Mouse (Mus musculus) myocyte (in vitro differentiated cells): ENCODE measurements at regions not wholly inside any gene's neighbourhood (a gene's known extent, or its start where the extent isn't known, plus 50 kb on each side); places are given as distances from the start of the nearest gene placed in this dataset.

Experiments used
- H3K27me3 ChIP-seq: one replicate; pipeline ENCODE4 v1.6.1; 2011; ENCODE audit not compliant: control insufficient read depth, insufficient read depth, insufficient read length
- H3K36me3 ChIP-seq: one replicate; pipeline ENCODE4 v1.6.1; 2011; ENCODE audit not compliant: control insufficient read depth, insufficient read depth
- H3K4me2 ChIP-seq: one replicate; pipeline ENCODE4 v1.6.1; 2011; ENCODE audit warnings: low read depth, control low read depth
- H3K4me3 ChIP-seq: one replicate; pipeline ENCODE4 v1.5.1; 2011; ENCODE audit warnings: mild to moderate bottlenecking, control low read depth, moderate library complexity
- H3K79me2 ChIP-seq: one replicate; pipeline ENCODE4 v1.6.1; 2011; ENCODE audit not compliant: control insufficient read depth, insufficient read depth
- H3ac ChIP-seq: one replicate; pipeline ENCODE4 v1.6.1; 2011; ENCODE audit not compliant: control insufficient read depth, insufficient read length
- CEBPB ChIP-seq: IDR thresholded peaks from 2 replicates; pipeline ENCODE4 v1.6.1; 2011; ENCODE audit warnings: mild to moderate bottlenecking, moderate library complexity; ENCODE audit not compliant: poor library complexity, insufficient read depth, severe bottlenecking
- E2F4 ChIP-seq: IDR thresholded peaks from one replicate; pipeline ENCODE4 v1.6.1; 2011; ENCODE audit warnings: mild to moderate bottlenecking, control low read depth, moderate library complexity; ENCODE audit not compliant: insufficient read depth
- MAX ChIP-seq: IDR thresholded peaks from one replicate; pipeline ENCODE4 v1.6.1; 2011; ENCODE audit warnings: low read depth, mild to moderate bottlenecking, control low read depth
- MYOD1 ChIP-seq, 3 experiments: IDR thresholded peaks; one replicate each; pipeline ENCODE4 v1.6.1; 2011; ENCODE audit warnings: control low read depth in 2 of 3, low read depth in 2 of 3, mild to moderate bottlenecking in 2 of 3, moderate library complexity in 1 of 3; ENCODE audit not compliant: insufficient read length in 2 of 3, control insufficient read depth in 1 of 3
- MYOG ChIP-seq, 3 experiments: IDR thresholded peaks; one replicate each; pipeline ENCODE4 v1.6.1; 2011; ENCODE audit warnings: control low read depth in 2 of 3, low read depth in 2 of 3, mild to moderate bottlenecking in 2 of 3; ENCODE audit not compliant: insufficient read length in 2 of 3, control insufficient read depth in 1 of 3, insufficient read depth in 1 of 3
- POLR2A ChIP-seq: IDR thresholded peaks from one replicate; pipeline ENCODE4 v1.6.1; 2011; ENCODE audit warnings: low read depth, mild to moderate bottlenecking, control low read depth, moderate library complexity; ENCODE audit not compliant: insufficient read length
- POLR2AphosphoS2 ChIP-seq: IDR thresholded peaks from one replicate; pipeline ENCODE4 v1.6.1; 2011; ENCODE audit warnings: low read depth, control low read depth; ENCODE audit not compliant: insufficient read length
- REST ChIP-seq: IDR thresholded peaks from one replicate; pipeline ENCODE4 v1.6.1; 2011; ENCODE audit warnings: mild to moderate bottlenecking, control low read depth, moderate library complexity; ENCODE audit not compliant: insufficient read depth, insufficient read length
- SRF ChIP-seq: IDR thresholded peaks from one replicate; pipeline ENCODE4 v1.6.1; 2011; ENCODE audit warnings: low read depth; ENCODE audit not compliant: control insufficient read depth, insufficient read length
- TCF12 ChIP-seq: IDR thresholded peaks from one replicate; pipeline ENCODE4 v1.6.1; 2011; ENCODE audit warnings: mild to moderate bottlenecking, control low read depth; ENCODE audit not compliant: poor library complexity, insufficient read depth, severe bottlenecking
- TCF3 ChIP-seq: IDR thresholded peaks from one replicate; pipeline ENCODE4 v1.6.1; 2011; ENCODE audit warnings: low read depth, control low read depth; ENCODE audit not compliant: insufficient read length
- USF1 ChIP-seq: IDR thresholded peaks from one replicate; pipeline ENCODE4 v1.6.1; 2011; ENCODE audit warnings: low read depth, mild to moderate bottlenecking, control low read depth, moderate library complexity

GRCm38 (mm10) chr15:87173096-87173495, 371.0 kb upstream of the Fam19a5 start:
- Histone ChIP-seq H3ac (no peak overlapping the region), H3K36me3 (no peaks in the 10 kb centered on the region), H3K27me3 (no peaks in the 10 kb centered on the region), H3K79me2 (no peaks in the 10 kb centered on the region), H3K4me2 (no peak overlapping the region), H3K4me3 (no peak overlapping the region)
- no peak for TF ChIP-seq USF1
- no peak for TF ChIP-seq MYOD1 (IDR thresholded peaks at IDR 0.05; ENCODE audit: control insufficient read depth in 1 of 3, insufficient read length in 2 of 3, low read depth in 2 of 3)
- no peak for TF ChIP-seq POLR2AphosphoS2
- no peak for TF ChIP-seq TCF12
- TF ChIP-seq POLR2A: no peak
- TF ChIP-seq TCF3: no peak
- no peak for TF ChIP-seq REST
- TF ChIP-seq CEBPB: no peak
- no peak for TF ChIP-seq MAX
- no peak for TF ChIP-seq E2F4
- TF ChIP-seq SRF: no peak
- no peak for TF ChIP-seq MYOG (IDR thresholded peaks at IDR 0.05; ENCODE audit: control insufficient read depth in 1 of 3, insufficient read depth in 1 of 3, insufficient read length in 2 of 3, low read depth in 2 of 3)

GRCm38 (mm10) chr15:87178646-87179045, 365.5 kb upstream of the Fam19a5 start:
- TF ChIP-seq REST: no peak
- TF ChIP-seq POLR2A: no peak
- no peak for TF ChIP-seq SRF
- TF ChIP-seq MYOG (IDR thresholded peaks at IDR 0.05; ENCODE audit: control insufficient read depth in 1 of 3, insufficient read depth in 1 of 3, insufficient read length in 2 of 3, low read depth in 2 of 3): no peak
- TF ChIP-seq MAX: no peak
- no peak for TF ChIP-seq TCF12
- no peak for TF ChIP-seq USF1
- TF ChIP-seq MYOD1 (IDR thresholded peaks at IDR 0.05; ENCODE audit: control insufficient read depth in 1 of 3, insufficient read length in 2 of 3, low read depth in 2 of 3): no peak
- no peak for TF ChIP-seq TCF3
- TF ChIP-seq E2F4: no peak
- no peak for TF ChIP-seq POLR2AphosphoS2
- no peak for TF ChIP-seq CEBPB
- H3K4me3 ChIP-seq: no peak overlapping the region
- H3K4me2 ChIP-seq: no peak overlapping the region
- H3K79me2 ChIP-seq: no peaks in the 10 kb centered on the region
- no peak overlapping the region for H3ac ChIP-seq
- no peaks in the 10 kb centered on the region for H3K27me3 ChIP-seq
- no peaks in the 10 kb centered on the region for H3K36me3 ChIP-seq

- Histone ChIP-seq H3K36me3 (no peaks in the 10 kb centered on the region), H3K4me3 (no peak overlapping the region), H3K79me2 (no peaks in the 10 kb centered on the region), H3K27me3 (no peaks in the 10 kb centered on the region), H3ac (no peak overlapping the region), H3K4me2 (no peak overlapping the region)
- TF ChIP-seq E2F4 (no peak), TCF12 (no peak), MYOG (IDR thresholded peaks at IDR 0.05; ENCODE audit: control insufficient read depth in 1 of 3, insufficient read depth in 1 of 3, insufficient read length in 2 of 3, low read depth in 2 of 3) (no peak), TCF3 (no peak), MAX (no peak), POLR2A (no peak), SRF (no peak), USF1 (no peak), REST (no peak), MYOD1 (IDR thresholded peaks at IDR 0.05; ENCODE audit: control insufficient read depth in 1 of 3, insufficient read length in 2 of 3, low read depth in 2 of 3) (no peak), CEBPB (no peak), POLR2AphosphoS2 (no peak)
Observed at GRCm38 (mm10) chr15:87180836-87181235, 363.3 kb upstream of the Fam19a5 start.

- H3K4me2 ChIP-seq: no peak overlapping the region
- no peaks in the 10 kb centered on the region for H3K27me3 ChIP-seq
- no peaks in the 10 kb centered on the region for H3K36me3 ChIP-seq
- H3K4me3 ChIP-seq: no peak overlapping the region
- no peaks in the 10 kb centered on the region for H3K79me2 ChIP-seq
- no peak overlapping the region for H3ac ChIP-seq
- TF ChIP-seq USF1: no peak
- TF ChIP-seq CEBPB: no peak
- no peak for TF ChIP-seq MAX
- TF ChIP-seq MYOG (IDR thresholded peaks at IDR 0.05; ENCODE audit: control insufficient read depth in 1 of 3, insufficient read depth in 1 of 3, insufficient read length in 2 of 3, low read depth in 2 of 3): no peak
Observed at GRCm38 (mm10) chr15:87184248-87184647, 359.9 kb upstream of the Fam19a5 start.

- H3K4me3 ChIP-seq: no peak overlapping the region
- no peaks in the 10 kb centered on the region for H3K27me3 ChIP-seq
- H3K4me2 ChIP-seq: no peak overlapping the region
- TF ChIP-seq REST (no peak), MAX (no peak), E2F4 (no peak), SRF (no peak), MYOG (IDR thresholded peaks at IDR 0.05; ENCODE audit: control insufficient read depth in 1 of 3, insufficient read depth in 1 of 3, insufficient read length in 2 of 3, low read depth in 2 of 3) (no peak), POLR2AphosphoS2 (no peak), TCF12 (no peak), USF1 (no peak), TCF3 (no peak), MYOD1 (IDR thresholded peaks at IDR 0.05; ENCODE audit: control insufficient read depth in 1 of 3, insufficient read length in 2 of 3, low read depth in 2 of 3) (no peak)
- H3K79me2 ChIP-seq: no peaks in the 10 kb centered on the region
- H3ac ChIP-seq: no peak overlapping the region
- H3K36me3 ChIP-seq: no peaks in the 10 kb centered on the region
Observed at GRCm38 (mm10) chr15:87188816-87189455, 355.2 kb upstream of the Fam19a5 start.
